21 mouse cellular contexts compared by ENCODE assay signal in genomic region chr2:13466685-13467084, GRCm38 (mm10). TPM values are rescaled to one million over a fixed set of nuclear protein-coding genes. Genes with fewer than 3 reads are reported as not detected.
DNase-seq lines count a peak whose midpoint lies in the region; TF ChIP-seq lines count a peak whose summit lies in the region.
"Had no signal": no experiment of that assay in that cellular context is flagged by ENCODE, and none has a peak within 500 bp of the region (broad histone marks: within the 10 kb centered on the region; RNA-seq: fewer than 3 reads in every experiment).

No protein-coding gene starts in this region.

- H3ac ChIP-seq in C2C12 (ENCODE audit: control insufficient read depth, insufficient read length, low read depth), result no peak overlapping the region

- H3K27me3 ChIP-seq in C2C12 (ENCODE audit: control insufficient read depth, insufficient read depth, insufficient read length), result no peaks in the 10 kb centered on the region
- no peaks in the 10 kb centered on the region for H3K27me3 ChIP-seq in heart, adult 2 months (ENCODE audit: control insufficient read depth, insufficient read depth, low read length)
- H3K27me3 ChIP-seq: embryonic facial prominence, embryonic 12.5 days; forebrain, embryonic 12.5 days; Patski had no signal

- 84% methylated on average over 3 of the region's 3 CpGs for WGBS in heart, adult 2 months

- no peak for TF ChIP-seq POLR2A in embryonic fibroblast, embryonic 13.5 days (IDR thresholded peaks at IDR 0.05; ENCODE audit: low read depth, low read length)
- TF ChIP-seq POLR2A in heart, adult 2 months (IDR thresholded peaks at IDR 0.05; ENCODE audit: insufficient read depth, low read depth, low read length), result no peak

- no peak overlapping the region for H3K9ac ChIP-seq in heart, adult 2 months (ENCODE audit: low read depth, low read length)
- H3K9ac ChIP-seq: embryonic facial prominence, embryonic 12.5 days; forebrain, embryonic 12.5 days had no signal

- H3K4me1 ChIP-seq in embryonic fibroblast, embryonic 13.5 days (ENCODE audit: control insufficient read depth, insufficient read depth, low read length), result 0 out of 2 replicates have a peak, but pooled peaks cover 2% of the 10 kb centered on the region
- H3K4me1 ChIP-seq in heart, adult 2 months (ENCODE audit: control insufficient read depth, insufficient read depth, low read length), result no peaks in the 10 kb centered on the region
- H3K4me1 ChIP-seq: embryonic facial prominence, embryonic 10.5 days; embryonic facial prominence, embryonic 12.5 days; forebrain, embryonic 10.5 days; forebrain, embryonic 12.5 days had no signal

- no peaks in the 10 kb centered on the region for H3K79me3 ChIP-seq in C2C12 (ENCODE audit: low read depth)

- H3K79me2 ChIP-seq in C2C12 (ENCODE audit: control insufficient read depth, insufficient read depth), result no peaks in the 10 kb centered on the region
- H3K79me2 ChIP-seq in heart, adult 2 months (replicated peaks; ENCODE audit: control insufficient read depth, insufficient read depth, low read length), result no peaks in the 10 kb centered on the region

- no peak for TF ChIP-seq EP300 in heart, adult 2 months (IDR thresholded peaks at IDR 0.05; ENCODE audit: insufficient read depth, low read depth, low read length)

- no peak overlapping the region for H3K4me3 ChIP-seq in C2C12 (ENCODE audit: insufficient read depth, poor library complexity, severe bottlenecking)
- H3K4me3 ChIP-seq in embryonic fibroblast, embryonic 13.5 days (ENCODE audit: insufficient read depth, low read length), result no peak overlapping the region
- no peak overlapping the region for H3K4me3 ChIP-seq in heart, adult 2 months
- H3K4me3 ChIP-seq: embryonic facial prominence, embryonic 10.5 days; embryonic facial prominence, embryonic 12.5 days; erythroblast, embryonic 14.5 days; forebrain, embryonic 10.5 days; forebrain, embryonic 12.5 days had no signal

- no peaks in the 10 kb centered on the region for H3K36me3 ChIP-seq in C2C12 (ENCODE audit: control insufficient read depth, insufficient read depth)
- H3K36me3 ChIP-seq in heart, adult 2 months (ENCODE audit: control insufficient read depth, insufficient read depth, low read length), result no peaks in the 10 kb centered on the region
- H3K36me3 ChIP-seq: embryonic facial prominence, embryonic 10.5 days; embryonic facial prominence, embryonic 12.5 days; forebrain, embryonic 10.5 days; forebrain, embryonic 12.5 days had no signal

- no peak for TF ChIP-seq CTCF in C2C12 (IDR thresholded peaks at IDR 0.05; ENCODE audit: control insufficient read depth, insufficient read depth, insufficient read length)
- no peak for TF ChIP-seq CTCF in embryonic fibroblast, embryonic 13.5 days (IDR thresholded peaks at IDR 0.05; ENCODE audit: borderline replicate concordance, insufficient read depth, low read length)
- no peak for TF ChIP-seq CTCF in heart, adult 2 months (IDR thresholded peaks at IDR 0.05)

- intact Hi-C loops in heart, adult 2 months (cut with DNase I), result no loop called here

- H3K27ac ChIP-seq in embryonic fibroblast, embryonic 13.5 days (ENCODE audit: insufficient read depth, low read length), result peak overlapping the region; percentile 54
- no peak overlapping the region for H3K27ac ChIP-seq in heart, adult 2 months
- H3K27ac ChIP-seq: embryonic facial prominence, embryonic 10.5 days; embryonic facial prominence, embryonic 12.5 days; forebrain, embryonic 10.5 days; forebrain, embryonic 12.5 days had no signal

- no peak for DNase-seq in left cerebral cortex, adult 9 months (ENCODE audit: low spot score in 2 of 2)
- no peak for DNase-seq in heart, adult 2 months
- DNase-seq in frontal cortex, adult 2 months (ENCODE audit: extremely low spot score in 1 of 2, low spot score in 1 of 2), result no peak
- DNase-seq: adrenal gland, adult 8-10 months; adrenal gland, postnatal 14 days; adrenal gland, postnatal 36 days; B cell, adult 2 months; cerebellum, adult 11-12 months; cerebellum, adult 2 months; cerebellum, adult 9-10 months; cerebellum, postnatal 10 days; cerebellum, postnatal 25 days had no signal

TF ChIP-seq in C2C12, 6 proteins besides CTCF, POLR2A, EP300 and RAD21:
- TF ChIP-seq FOSL1 (IDR thresholded peaks at IDR 0.05; ENCODE audit: insufficient read depth, low read length, poor library complexity, severe bottlenecking), result no peak
- no peak for TF ChIP-seq CEBPB (IDR thresholded peaks at IDR 0.05; ENCODE audit: low read depth)
- TF ChIP-seq MAX (IDR thresholded peaks at IDR 0.05), result no peak
- TF ChIP-seq USF1 (IDR thresholded peaks at IDR 0.05; ENCODE audit: low read depth), result peak; percentile 53
- TF ChIP-seq MYOG (IDR thresholded peaks at IDR 0.05; ENCODE audit: control insufficient read depth, extremely low read depth, insufficient read length), result no peak
- TF ChIP-seq MYOD1 (IDR thresholded peaks at IDR 0.05; ENCODE audit: control insufficient read depth, insufficient read length, low read depth), result no peak

RNA-seq across cellular contexts. Expression of gene Cubn, which starts 24.9 kb away (rescaled TPM):
- 0.36 TPM for polyA plus RNA-seq in C2C12 (2012; fragmentation: generic; extraction: Trizol)
- polyA plus RNA-seq in embryonic fibroblast, embryonic 13.5 days (2011; ENCODE audit: insufficient read length, low read depth, missing spikeins), result 0.81 and 1.2 TPM in 2 replicates
- 1 to 10 TPM in 1 of 2 experiments, under 1 TPM in 1; 0.81 to 1.1 TPM for total RNA-seq in heart, adult 2 months (2021)
- polyA plus RNA-seq in heart, adult 2 months (2012; rRNA removed), result 0.27 and 0.47 TPM in 2 replicates
- polyA plus RNA-seq in frontal cortex, adult 2 months (2012; rRNA removed), result 0.42 TPM in 2 replicates
- total RNA-seq: MEL had no signal
- polyA plus RNA-seq: erythroblast, embryonic 14.5 days had no signal
